ENCODE assay signal across 8 mouse cellular contexts in genomic region chr1:193586896-193587295, GRCm38 (mm10).
DNase-seq lines count a peak whose midpoint lies in the region; ATAC-seq and TF ChIP-seq lines count a peak whose summit lies in the region.
"Had no signal": no experiment of that assay in that cellular context is flagged by ENCODE, and none has a peak within 500 bp of the region (broad histone marks: within the 10 kb centered on the region; RNA-seq: fewer than 3 reads in every experiment).

No protein-coding gene starts in this region.

- 48% methylated on average over 6 of the region's 6 CpGs for WGBS in hindbrain, embryonic 16.5 days
- WGBS in hindbrain, embryonic 11.5 days: 78% methylated on average over 6 of the region's 6 CpGs
- 37% methylated on average over 6 of the region's 6 CpGs for WGBS in forebrain, embryonic 16.5 days

- peaks cover 9% of the 10 kb centered on the region for H3K4me1 ChIP-seq in hindbrain, embryonic 16.5 days (ENCODE audit: control insufficient read depth, insufficient read depth, low read depth, low read length)
- H3K4me1 ChIP-seq in hindbrain, embryonic 11.5 days (replicated peaks; ENCODE audit: control insufficient read depth, insufficient read depth, low read length): no peaks in the 10 kb centered on the region; the same call in 1 of the 2 replicates
- H3K4me1 ChIP-seq in forebrain, embryonic 16.5 days (replicated peaks; ENCODE audit: control insufficient read depth, insufficient read depth, low read length): peaks cover 38% of the 10 kb centered on the region

- no peak overlapping the region for H3K4me3 ChIP-seq in hindbrain, embryonic 16.5 days (ENCODE audit: low read length)
- H3K4me3 ChIP-seq in hindbrain, embryonic 11.5 days (ENCODE audit: low read depth, low read length): no peak overlapping the region
- H3K4me3 ChIP-seq in forebrain, embryonic 16.5 days (replicated peaks; ENCODE audit: low read length): no peak overlapping the region
- H3K4me3 ChIP-seq in layer of hippocampus, adult 2 months: no peak overlapping the region
- H3K4me3 ChIP-seq: hindbrain, embryonic 12.5 days had no signal

- no peaks in the 10 kb centered on the region for H3K9me3 ChIP-seq in hindbrain, embryonic 16.5 days (ENCODE audit: control insufficient read depth, low read length)
- no peaks in the 10 kb centered on the region for H3K9me3 ChIP-seq in hindbrain, embryonic 11.5 days (ENCODE audit: control insufficient read depth, low read length)
- no peaks in the 10 kb centered on the region for H3K9me3 ChIP-seq in forebrain, embryonic 16.5 days (ENCODE audit: control insufficient read depth, low read length)
- H3K9me3 ChIP-seq: hindbrain, embryonic 12.5 days had no signal

- no peak for TF ChIP-seq CTCF in layer of hippocampus, adult 2 months (conservative IDR thresholded peaks at IDR 0.05)

- no peak overlapping the region for H3K4me2 ChIP-seq in hindbrain, embryonic 16.5 days (ENCODE audit: low read length)
- H3K4me2 ChIP-seq in hindbrain, embryonic 11.5 days (replicated peaks; ENCODE audit: low read depth, low read length): no peak overlapping the region
- H3K4me2 ChIP-seq in forebrain, embryonic 16.5 days (ENCODE audit: low read length): no peak overlapping the region
- H3K4me2 ChIP-seq: hindbrain, embryonic 12.5 days had no signal

- H3K27ac ChIP-seq in hindbrain, embryonic 16.5 days (ENCODE audit: low read depth, low read length): no peak overlapping the region
- H3K27ac ChIP-seq in hindbrain, embryonic 11.5 days (ENCODE audit: low read depth, low read length): no peak overlapping the region
- H3K27ac ChIP-seq in forebrain, embryonic 16.5 days (ENCODE audit: low read length): peak overlapping the region; percentile 77
- H3K27ac ChIP-seq in layer of hippocampus, adult 2 months: peak overlapping the region; percentile 72
- H3K27ac ChIP-seq: hindbrain, embryonic 12.5 days had no signal

- ATAC-seq in hindbrain, embryonic 16.5 days: 0 out of 2 replicates have a peak, but pooled peaks have one; percentile 31
- ATAC-seq in hindbrain, embryonic 11.5 days (ENCODE audit: low FRiP score): no peak
- ATAC-seq in forebrain, embryonic 16.5 days: peak; percentile 91

- no peak for DNase-seq in hindbrain, embryonic 11.5 days (ENCODE audit: low spot score)
- peak; percentile 52 to 76 for DNase-seq in layer of hippocampus, adult 2 months (ENCODE audit: low spot score in 2 of 2)
- peak; percentile 72 to 78 for DNase-seq in right cerebral cortex, adult 2 months (ENCODE audit: low spot score in 2 of 2)
- no peak for DNase-seq in MN1 (ENCODE audit: low spot score)
- no peak for DNase-seq in urinary bladder, postnatal 14 days (ENCODE audit: low spot score)

- no peaks in the 10 kb centered on the region for H3K36me3 ChIP-seq in hindbrain, embryonic 16.5 days (ENCODE audit: control insufficient read depth, insufficient read depth, low read length)
- H3K36me3 ChIP-seq in hindbrain, embryonic 11.5 days (ENCODE audit: control insufficient read depth, insufficient read depth, low read length): no peaks in the 10 kb centered on the region
- H3K36me3 ChIP-seq in forebrain, embryonic 16.5 days (ENCODE audit: control insufficient read depth, insufficient read depth): no peaks in the 10 kb centered on the region
- H3K36me3 ChIP-seq: hindbrain, embryonic 12.5 days had no signal

- H3K9ac ChIP-seq in hindbrain, embryonic 16.5 days (ENCODE audit: low read depth, low read length): no peak overlapping the region
- no peak overlapping the region for H3K9ac ChIP-seq in hindbrain, embryonic 11.5 days (ENCODE audit: low read depth, low read length)
- no peak overlapping the region for H3K9ac ChIP-seq in forebrain, embryonic 16.5 days (replicated peaks; ENCODE audit: low read depth, low read length)
- H3K9ac ChIP-seq: hindbrain, embryonic 12.5 days had no signal

- no peaks in the 10 kb centered on the region for H3K27me3 ChIP-seq in hindbrain, embryonic 16.5 days (replicated peaks; ENCODE audit: control insufficient read depth, insufficient read depth, low read length)
- H3K27me3 ChIP-seq in hindbrain, embryonic 11.5 days (ENCODE audit: control insufficient read depth, insufficient read depth, low read length): no peaks in the 10 kb centered on the region
- H3K27me3 ChIP-seq in forebrain, embryonic 16.5 days (replicated peaks; ENCODE audit: control insufficient read depth, insufficient read depth, low read length): no peaks in the 10 kb centered on the region
- H3K27me3 ChIP-seq: hindbrain, embryonic 12.5 days had no signal

Comparison
In these comparisons a context has a peak if more than half of its experiments do, and no peak if none do; other contexts are left out.
1. H3K27ac ChIP-seq: peak in forebrain, embryonic 16.5 days (single experiment) and layer of hippocampus, adult 2 months (single experiment); none in hindbrain, embryonic 16.5 days (single experiment) and hindbrain, embryonic 11.5 days (single experiment).
2. DNase-seq: peak in layer of hippocampus, adult 2 months (2 of 2) and right cerebral cortex, adult 2 months (2 of 2); none in hindbrain, embryonic 11.5 days (single experiment), MN1 (single experiment) and urinary bladder, postnatal 14 days (single experiment).